Mouse (Mus musculus) G1E (cell line): Measurements from ENCODE around the gene Ctdspl. TPM values are rescaled to one million over a fixed set of nuclear protein-coding genes. Genes with fewer than 3 reads are reported as not detected.

Experiments
- ATAC-seq: 2 replicates; pipeline ENCODE4 v1.8.0; 2016; ENCODE audit warnings: mild to moderate bottlenecking; ENCODE audit not compliant: insufficient number of reproducible peaks, poor library complexity, low FRiP score, severe bottlenecking; ENCODE audit errors: extremely low read depth
- DNase-seq: peaks from one replicate; pipeline ENCODE4 v3.0.0; 2012; ENCODE audit warnings: low spot score
- H3K27me3 ChIP-seq: 2 replicates; pipeline ENCODE4 v1.6.1; 2012; ENCODE audit warnings: mild to moderate bottlenecking, low read length, inconsistent platforms; ENCODE audit not compliant: insufficient read depth
- H3K36me3 ChIP-seq: replicated peaks from 2 replicates; pipeline ENCODE3; 2012; ENCODE audit warnings: mild to moderate bottlenecking, inconsistent platforms
- H3K4me1 ChIP-seq: 2 replicates; pipeline ENCODE4 v1.6.1; 2012; ENCODE audit warnings: low read depth, low read length, inconsistent platforms, mixed read lengths; ENCODE audit not compliant: insufficient read depth
- H3K4me3 ChIP-seq: 2 replicates; pipeline ENCODE4 v1.5.1; 2012; ENCODE audit warnings: low read depth, mild to moderate bottlenecking, inconsistent platforms, low read length, moderate library complexity, mixed read lengths
- H3K9me3 ChIP-seq: replicated peaks from 2 replicates; pipeline ENCODE4 v1.6.1; 2012; ENCODE audit warnings: inconsistent platforms
- CTCF ChIP-seq: IDR thresholded peaks from 2 replicates; pipeline ENCODE4 v1.5.1; 2012; ENCODE audit warnings: low read depth, low read length, inconsistent platforms, mixed read lengths
- GATA1 ChIP-seq: IDR thresholded peaks from 2 replicates; pipeline ENCODE4 v1.6.1; 2012; ENCODE audit warnings: borderline replicate concordance, low read length, inconsistent platforms, mixed read lengths
- GATA2 ChIP-seq: IDR thresholded peaks from 2 replicates; pipeline ENCODE4 v1.6.1; 2012; ENCODE audit warnings: low read depth, low read length, inconsistent platforms, borderline replicate concordance
- POLR2AphosphoS5 ChIP-seq: IDR thresholded peaks from 2 replicates; pipeline ENCODE4 v1.6.1; 2012; ENCODE audit warnings: low read depth, low read length, inconsistent platforms; ENCODE audit not compliant: insufficient replicate concordance
- TAL1 ChIP-seq: conservative IDR thresholded peaks from 2 replicates; pipeline ENCODE4 v1.6.1; 2012; ENCODE audit warnings: low read depth, low read length, inconsistent platforms, mixed read lengths
- polyA plus RNA-seq: library from polyadenylated mRNA; stranded (reverse); fragments of >175 nt; gene quantifications from 2 replicates; pipeline ENCODE4 v1.2.3, GENCODE M21; 2012
- total RNA-seq, 2 experiments: library from RNA; stranded (forward) in 1 of 2; stranded (reverse) in 1 of 2; fragments of 200-1000 nt in 1 of 2; fragments of >200 nt in 1 of 2; fragmentation: Nextera tagmentation in 1 of 2; gene quantifications; 2 replicates each; pipeline ENCODE4 v1.2.3; 2014 to 2017

Gene Ctdspl
- total and polyA plus RNA-seq, 3 experiments, result 0.05 TPM; not detected in 2

DNA sequence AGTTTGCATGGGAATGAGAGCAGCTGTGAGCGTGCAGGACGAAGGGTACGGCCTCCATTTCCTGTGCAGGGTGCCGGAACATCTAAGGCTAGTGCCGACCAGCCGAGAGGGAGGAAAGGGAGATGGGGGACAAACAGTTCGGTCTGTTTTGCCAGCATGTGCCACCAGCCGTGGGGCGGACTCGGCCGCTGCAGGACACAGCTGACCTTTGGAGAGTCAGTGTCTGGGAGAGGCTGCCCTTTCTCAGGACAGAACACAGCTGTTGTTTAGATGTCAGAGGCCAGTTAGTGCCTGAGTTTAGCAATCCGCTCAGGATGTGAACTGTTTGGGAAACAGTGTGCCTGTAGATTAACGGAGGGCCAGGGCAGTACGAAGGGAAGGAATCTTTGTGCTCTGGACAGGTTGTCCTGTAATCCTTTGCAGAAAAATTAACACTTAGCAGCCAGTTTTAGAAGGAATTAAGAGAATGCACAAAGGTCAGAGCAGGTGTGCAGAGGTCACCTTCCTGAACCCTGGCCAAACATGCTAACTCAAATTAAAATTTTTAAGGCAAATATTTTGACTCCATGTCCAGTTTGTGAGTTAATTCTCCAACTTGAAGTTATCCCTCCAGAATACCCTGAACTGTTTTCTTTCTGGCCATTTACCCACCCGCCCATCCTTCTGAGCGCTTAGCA lies 34.3 kb downstream of the Ctdspl start:
- H3K4me3 ChIP-seq, result no peak overlapping the region
- H3K9me3 ChIP-seq, result peaks cover 70% of the 10 kb centered on the region
- TF ChIP-seq POLR2AphosphoS5, result no peak
- TF ChIP-seq GATA1, result no peak
- no peak for TF ChIP-seq TAL1
- no peak for TF ChIP-seq CTCF
- TF ChIP-seq GATA2, result no peak
- no peak for ATAC-seq
- H3K36me3 ChIP-seq, result no peaks in the 10 kb centered on the region
- H3K4me1 ChIP-seq, result no peaks in the 10 kb centered on the region
- no peaks in the 10 kb centered on the region for H3K27me3 ChIP-seq
- no peak for DNase-seq

DNA sequence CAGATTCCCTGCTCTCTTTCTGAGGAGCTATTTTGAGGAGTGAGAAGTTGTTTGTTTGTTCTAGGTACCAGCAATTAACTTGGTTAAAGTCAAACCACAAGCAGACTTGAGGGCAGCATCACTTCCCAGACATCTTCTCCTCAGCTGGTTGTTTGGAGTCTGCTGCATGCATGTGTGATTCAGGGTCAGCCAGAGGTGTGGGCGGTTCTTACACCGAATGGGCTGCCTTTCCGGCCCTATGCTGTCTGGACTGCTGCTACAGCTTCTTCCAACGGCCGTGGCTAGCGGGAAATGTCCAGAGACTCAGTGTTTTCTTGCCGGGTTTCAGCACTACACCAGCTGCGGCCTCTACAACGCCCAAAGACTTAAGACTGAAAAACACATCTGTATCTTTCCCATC lies 36.9 kb downstream of the Ctdspl start:
- TF ChIP-seq TAL1 (no peak), GATA1 (no peak), GATA2 (no peak), CTCF (no peak), POLR2AphosphoS5 (no peak)
- DNase-seq, result no peak
- H3K27me3 ChIP-seq, result no peaks in the 10 kb centered on the region
- no peak for ATAC-seq
- peaks cover 75% of the 10 kb centered on the region for H3K9me3 ChIP-seq
- no peak overlapping the region for H3K4me3 ChIP-seq
- H3K4me1 ChIP-seq, result no peaks in the 10 kb centered on the region
- no peaks in the 10 kb centered on the region for H3K36me3 ChIP-seq

DNA sequence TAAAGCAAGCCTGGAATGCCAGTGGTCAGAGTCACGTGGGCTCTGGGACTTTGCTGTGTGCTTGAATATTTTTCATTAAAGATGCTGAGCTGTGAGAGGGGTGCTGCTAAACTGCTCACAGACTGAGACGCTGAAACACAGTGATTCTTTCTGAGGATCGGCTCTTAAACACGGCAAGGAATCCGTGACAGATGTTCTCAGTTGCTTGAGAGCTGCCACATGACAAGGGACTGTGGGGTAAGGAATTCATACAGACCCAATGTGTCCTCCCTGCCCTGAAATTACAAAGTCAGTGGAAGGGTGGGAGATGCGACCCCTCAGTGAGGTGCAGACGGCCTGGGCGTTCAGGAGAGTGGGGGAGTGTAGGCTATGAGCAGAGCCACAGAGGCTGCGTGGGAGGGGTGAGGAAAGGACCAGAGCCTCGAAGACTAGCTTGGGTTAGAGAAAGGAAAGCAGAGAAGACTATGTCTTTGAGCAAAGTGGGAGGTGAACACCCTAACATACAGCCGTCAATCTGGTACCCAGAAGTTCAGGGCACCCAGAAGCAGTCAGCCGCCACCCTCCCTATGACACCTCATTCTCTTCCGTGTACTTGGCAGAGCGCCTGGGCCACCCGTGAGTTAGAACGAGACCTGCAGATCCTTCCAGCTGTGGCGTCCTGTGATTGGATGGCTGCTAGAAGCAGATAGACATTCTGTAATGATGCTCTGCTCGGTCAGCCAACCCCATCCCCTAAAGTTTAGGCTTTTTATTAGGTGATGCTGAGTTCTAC lies 38.2 kb downstream of the Ctdspl start:
- no peak for DNase-seq
- Histone ChIP-seq H3K36me3 (no peaks in the 10 kb centered on the region), H3K27me3 (no peaks in the 10 kb centered on the region)

DNA sequence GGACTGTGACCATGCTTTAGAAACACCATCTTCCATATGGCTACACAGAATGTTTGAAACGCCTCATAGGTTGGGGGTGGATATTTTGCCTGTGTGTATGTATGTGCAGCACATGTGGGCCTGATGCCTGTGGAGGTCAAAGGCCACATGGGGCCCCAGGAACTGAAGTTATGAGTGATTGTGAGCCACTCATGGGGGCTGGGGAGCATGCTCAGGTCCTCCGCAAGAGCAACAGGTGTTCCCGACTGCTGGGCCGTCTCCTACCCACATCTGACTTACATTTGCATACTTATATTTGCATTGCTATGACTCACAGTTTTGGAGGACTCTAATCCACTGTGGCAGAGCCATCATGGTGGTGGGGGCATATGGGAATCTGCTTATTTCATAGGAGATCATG lies 43.6 kb downstream of the Ctdspl start:
- no peak for TF ChIP-seq POLR2AphosphoS5
- no peak for TF ChIP-seq GATA1
- no peak for TF ChIP-seq GATA2
- no peak for TF ChIP-seq TAL1
- no peak for TF ChIP-seq CTCF
- no peaks in the 10 kb centered on the region for H3K36me3 ChIP-seq
- peaks cover 86% of the 10 kb centered on the region for H3K9me3 ChIP-seq
- ATAC-seq, result no peak
- DNase-seq, result no peak
- no peaks in the 10 kb centered on the region for H3K4me1 ChIP-seq
- no peak overlapping the region for H3K4me3 ChIP-seq
- no peaks in the 10 kb centered on the region for H3K27me3 ChIP-seq

More for the DNA sequence above, 38.2 kb downstream of the Ctdspl start:
- no peaks in the 10 kb centered on the region for H3K4me1 ChIP-seq
- no peak for TF ChIP-seq CTCF
- TF ChIP-seq TAL1, result no peak
- TF ChIP-seq GATA1, result no peak
- no peak for TF ChIP-seq GATA2
- no peak for TF ChIP-seq POLR2AphosphoS5
- no peak overlapping the region for H3K4me3 ChIP-seq
- no peak for ATAC-seq
- peaks cover 77% of the 10 kb centered on the region for H3K9me3 ChIP-seq

DNA sequence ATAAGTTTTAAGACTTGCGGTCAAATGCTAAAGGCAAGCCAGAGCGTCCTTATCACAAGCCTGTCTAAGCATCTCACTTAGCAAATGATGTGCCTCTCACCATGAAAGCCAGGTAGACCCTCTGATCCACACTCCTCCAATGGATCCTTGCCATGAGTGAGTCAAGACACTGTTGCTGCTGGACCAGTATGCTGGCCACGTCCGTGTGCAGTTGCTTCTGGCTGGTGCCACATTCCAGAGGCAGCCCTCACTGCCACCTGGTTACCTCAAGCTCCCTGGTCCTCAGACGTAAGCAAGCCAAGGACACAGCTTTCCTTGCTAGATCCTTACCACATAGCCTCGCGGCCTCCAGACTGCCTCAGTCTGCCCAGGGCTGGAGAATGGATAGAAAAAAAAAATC lies 46.8 kb downstream of the Ctdspl start:
- no peak for ATAC-seq
- no peaks in the 10 kb centered on the region for H3K27me3 ChIP-seq

DNA sequence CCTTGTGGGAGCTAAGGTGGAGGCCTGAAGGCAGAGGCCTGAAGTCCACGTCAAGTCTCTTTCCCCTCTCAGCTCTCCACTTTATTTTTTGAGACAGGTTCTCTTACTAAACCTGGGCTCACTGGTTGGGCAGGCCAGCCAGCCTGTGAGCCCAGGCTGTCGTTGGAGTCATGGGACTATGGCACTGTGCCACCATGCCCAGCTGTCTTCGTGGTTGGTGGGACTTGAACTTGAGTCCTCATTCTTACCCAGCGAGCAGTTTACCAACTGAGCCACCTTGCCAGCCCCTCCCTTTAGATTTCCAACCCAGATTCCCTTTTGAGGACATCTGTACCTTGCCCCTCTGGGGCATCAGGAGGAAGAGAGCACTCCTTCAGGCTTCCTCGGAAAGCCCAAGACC lies 47.3 kb downstream of the Ctdspl start:
- Histone ChIP-seq H3K4me1 (no peaks in the 10 kb centered on the region), H3K27me3 (no peaks in the 10 kb centered on the region), H3K4me3 (no peak overlapping the region), H3K9me3 (peaks cover 91% of the 10 kb centered on the region), H3K36me3 (no peaks in the 10 kb centered on the region)
- no peak for TF ChIP-seq GATA1
- ATAC-seq (no peak), DNase-seq (no peak)

More for the DNA sequence above, 46.8 kb downstream of the Ctdspl start:
- H3K4me3 ChIP-seq, result no peak overlapping the region
- H3K9me3 ChIP-seq, result peaks cover 89% of the 10 kb centered on the region
- DNase-seq, result no peak
- TF ChIP-seq TAL1, result no peak
- no peak for TF ChIP-seq POLR2AphosphoS5
- TF ChIP-seq GATA1, result no peak
- no peak for TF ChIP-seq CTCF
- no peak for TF ChIP-seq GATA2
- H3K36me3 ChIP-seq, result no peaks in the 10 kb centered on the region
- no peaks in the 10 kb centered on the region for H3K4me1 ChIP-seq

DNA sequence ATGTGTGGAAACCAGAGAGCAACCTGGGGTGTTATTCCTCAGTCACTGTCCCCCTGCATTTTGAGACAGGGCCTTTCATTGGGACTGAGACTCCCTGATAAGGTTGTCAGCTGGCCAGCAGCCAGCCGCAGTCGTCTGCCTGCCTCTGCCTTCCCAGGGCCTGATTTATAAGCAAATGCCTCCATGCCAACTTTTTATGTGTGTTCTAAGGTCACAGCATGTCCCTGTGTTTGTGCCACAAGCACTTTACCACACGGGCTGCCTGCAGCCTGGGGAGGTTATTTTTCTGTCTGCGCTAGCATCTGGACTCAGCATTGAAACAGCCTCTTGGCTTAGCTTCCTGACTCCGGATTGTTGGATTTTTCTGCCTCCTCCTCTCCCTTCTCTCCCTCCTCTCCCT lies 47.9 kb downstream of the Ctdspl start:
- Histone ChIP-seq H3K4me3 (no peak overlapping the region), H3K27me3 (no peaks in the 10 kb centered on the region), H3K36me3 (no peaks in the 10 kb centered on the region), H3K4me1 (no peaks in the 10 kb centered on the region), H3K9me3 (peaks cover 90% of the 10 kb centered on the region)
- ATAC-seq (no peak), DNase-seq (no peak)
- TF ChIP-seq GATA1 (no peak), POLR2AphosphoS5 (no peak), GATA2 (no peak), CTCF (no peak), TAL1 (no peak)
